Mouse (Mus musculus): ENCODE measurements around the gene Il31.
A peak's percentile ranks its signal among the peaks of the same experiment; 100 is the strongest.
"Not testable (repeated sequence)": the region's sequence is repeated elsewhere in the genome, so short reads cannot be mapped to it uniquely, and the experiment has no call there.

Gene Il31

DNA sequence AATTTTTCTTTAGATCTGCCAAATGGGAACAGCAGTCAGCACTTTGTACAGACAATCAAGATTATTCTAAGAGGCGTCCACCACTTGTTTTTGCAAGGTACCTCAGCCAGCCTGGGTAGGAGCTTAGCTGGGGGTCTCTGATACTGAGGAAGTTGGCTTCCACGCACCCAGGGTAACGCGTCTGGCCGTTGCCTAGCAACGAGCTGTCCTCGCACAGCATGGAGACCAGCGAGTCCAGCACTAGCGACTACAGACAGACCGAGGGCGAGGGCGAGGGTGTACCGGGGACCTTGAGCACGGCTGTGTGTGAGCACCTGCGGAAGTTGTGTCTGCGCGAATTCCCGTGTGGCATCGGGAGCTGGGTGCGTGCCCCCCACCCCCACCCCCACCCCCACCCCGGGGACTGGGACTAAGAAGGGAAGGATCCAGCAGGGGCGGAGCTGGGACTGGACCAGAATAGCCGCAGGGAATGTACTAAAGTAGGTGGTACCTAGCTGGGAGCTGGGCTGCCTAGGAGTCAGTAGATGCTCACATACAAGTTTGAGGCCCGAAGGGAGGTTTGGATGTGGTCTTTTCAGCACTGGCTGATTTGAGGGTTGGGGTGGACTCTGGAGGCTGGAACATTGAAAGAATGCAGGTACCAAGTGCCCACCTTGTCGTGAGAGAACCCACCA, at the start of gene Il31, which contains the start of gene Lrrc43:
Gene Il31, minus strand, starts transcription at position 378 of the 674 bp plus-strand sequence.
Gene Lrrc43, plus strand, starts transcription at position 194 of the 674 bp plus-strand sequence.
- DNase-seq (ENCODE audit: low spot score in 2 of 2), result no peak

DNA sequence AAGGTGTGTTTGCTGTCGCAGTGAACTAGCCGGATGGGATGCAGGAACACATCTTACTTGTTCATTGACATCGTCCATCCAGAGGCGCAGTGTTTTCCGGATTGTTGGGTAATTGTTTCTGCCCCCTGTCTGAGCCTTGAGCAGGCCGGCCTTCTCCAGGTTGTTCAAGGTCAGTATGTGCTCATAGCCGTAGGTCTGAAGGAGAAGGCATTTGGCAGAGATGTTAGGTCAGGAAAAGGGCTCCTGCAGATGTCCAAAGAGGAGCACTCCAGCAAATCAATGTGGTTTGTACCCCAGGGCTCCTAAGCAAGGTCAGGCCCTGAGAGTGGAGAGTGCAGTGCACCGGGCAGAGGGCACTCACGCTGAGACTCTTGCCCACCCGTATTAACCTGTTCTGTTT, 44.5 kb upstream of the Il31 start:
- DNase-seq (ENCODE audit: low spot score in 2 of 2), result no peak

DNA sequence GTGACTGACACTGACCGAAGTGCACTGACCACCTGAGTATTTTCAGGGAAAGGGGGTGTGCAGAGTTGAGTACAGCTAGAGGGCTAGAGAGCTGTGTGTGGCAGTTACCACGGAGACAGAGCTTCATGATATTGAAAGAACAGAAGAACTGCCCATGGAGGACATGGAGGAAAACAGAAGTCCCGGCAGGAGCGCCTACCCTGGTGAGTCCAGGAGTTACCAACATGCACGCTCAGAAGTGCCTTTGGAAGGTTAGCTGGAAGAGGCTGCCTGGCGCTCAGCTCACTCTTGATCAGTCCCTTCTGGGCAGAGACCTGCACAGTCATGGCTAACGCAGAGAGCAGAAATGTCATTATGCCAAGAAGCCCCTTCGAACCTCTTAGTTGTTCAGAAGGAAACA, 40.8 kb upstream of the Il31 start:
- no peak for DNase-seq (ENCODE audit: low spot score in 2 of 2)

DNA sequence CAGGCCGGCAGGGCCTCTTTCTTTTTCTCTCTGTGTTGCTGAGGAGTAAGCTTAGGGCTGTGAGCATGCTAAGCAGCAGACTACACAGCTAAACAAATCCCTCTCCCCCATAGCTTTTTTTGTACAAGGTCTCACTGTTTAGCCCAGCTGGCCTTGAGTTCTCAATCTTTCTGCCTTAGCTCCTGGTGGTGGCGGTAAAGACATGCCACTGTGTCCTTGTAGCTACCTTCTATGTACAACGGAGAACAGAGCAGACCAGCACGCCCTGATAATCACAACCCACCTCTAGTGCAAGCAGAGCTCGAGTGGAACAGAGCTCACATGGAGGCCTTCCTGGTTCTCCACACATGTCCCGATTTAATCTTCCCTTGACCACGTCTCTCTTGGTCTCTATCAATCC, 39.4 kb upstream of the Il31 start:
- DNase-seq (ENCODE audit: low spot score in 2 of 2), result no peak

DNA sequence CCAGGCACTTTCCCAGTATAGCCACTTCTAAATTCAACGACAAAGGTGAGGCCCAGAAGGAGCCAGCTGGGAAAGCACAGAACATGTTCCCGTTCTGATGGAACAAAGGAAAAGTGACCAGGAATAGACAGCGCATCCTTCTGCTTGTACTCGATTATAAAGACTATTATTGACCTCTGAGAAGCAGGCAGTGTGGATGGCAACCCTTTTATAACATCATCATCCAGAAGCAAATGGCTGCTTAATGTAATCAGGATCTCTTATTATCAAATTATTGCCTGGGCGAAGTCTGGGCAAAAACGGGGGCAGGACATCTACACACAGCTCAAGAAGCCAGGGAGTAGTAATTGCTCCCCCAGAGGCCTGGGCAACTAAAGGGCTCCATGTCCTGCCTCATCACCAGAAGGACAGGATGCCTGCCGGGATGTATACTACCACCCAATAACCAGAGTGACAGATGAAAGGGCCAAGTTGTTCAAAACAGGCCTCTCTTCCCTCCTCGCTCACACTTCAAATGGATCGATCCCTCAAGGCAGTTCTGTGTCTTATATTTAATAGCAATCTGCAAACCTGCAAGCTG, 36.7 kb upstream of the Il31 start:
- DNase-seq (ENCODE audit: low spot score in 2 of 2), result no peak

DNA sequence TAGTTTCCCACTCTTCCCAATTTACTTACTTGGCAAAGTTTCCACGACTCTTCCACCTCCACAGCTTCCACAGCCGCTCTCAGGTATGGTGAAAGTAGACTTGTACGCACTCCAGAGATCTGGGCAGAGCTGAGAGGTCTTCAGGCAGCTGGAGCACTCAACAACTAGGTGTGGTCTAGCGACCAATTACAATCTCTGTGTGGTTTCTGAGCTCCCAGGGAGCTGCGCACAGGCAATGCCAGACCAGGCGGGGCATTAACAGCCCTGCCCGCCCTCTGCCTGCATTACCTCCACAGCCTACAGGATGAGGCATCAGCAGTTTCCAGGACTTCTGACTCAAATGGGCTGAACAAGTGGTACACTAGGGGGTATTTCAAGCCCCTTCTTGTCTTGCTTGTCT, 36.0 kb upstream of the Il31 start, which contains the start of gene Gm49027:
Gene Gm49027, minus strand, starts transcription at position 208 of the 400 bp plus-strand sequence.
- DNase-seq (ENCODE audit: low spot score in 2 of 2), result no peak

DNA sequence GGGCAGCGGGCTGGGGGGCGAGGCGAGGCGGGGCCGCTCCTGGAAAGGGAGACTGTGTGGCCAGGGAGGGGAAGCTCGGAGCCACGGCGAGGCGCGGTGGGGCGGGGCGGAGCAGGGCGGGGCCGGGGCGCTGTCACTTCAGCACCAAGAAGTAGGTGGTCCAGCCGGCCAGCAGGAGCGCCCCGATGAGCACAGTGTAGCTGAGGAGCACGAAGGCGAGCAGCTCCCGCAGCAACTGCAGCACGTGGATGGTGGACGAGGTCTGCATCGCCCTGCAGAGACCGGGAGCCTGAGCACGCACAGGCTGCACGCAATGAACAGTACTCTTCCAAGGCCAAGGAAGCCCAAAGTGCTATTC, 35.1 kb upstream of the Il31 start:
- no peak for DNase-seq (ENCODE audit: low spot score in 2 of 2)

DNA sequence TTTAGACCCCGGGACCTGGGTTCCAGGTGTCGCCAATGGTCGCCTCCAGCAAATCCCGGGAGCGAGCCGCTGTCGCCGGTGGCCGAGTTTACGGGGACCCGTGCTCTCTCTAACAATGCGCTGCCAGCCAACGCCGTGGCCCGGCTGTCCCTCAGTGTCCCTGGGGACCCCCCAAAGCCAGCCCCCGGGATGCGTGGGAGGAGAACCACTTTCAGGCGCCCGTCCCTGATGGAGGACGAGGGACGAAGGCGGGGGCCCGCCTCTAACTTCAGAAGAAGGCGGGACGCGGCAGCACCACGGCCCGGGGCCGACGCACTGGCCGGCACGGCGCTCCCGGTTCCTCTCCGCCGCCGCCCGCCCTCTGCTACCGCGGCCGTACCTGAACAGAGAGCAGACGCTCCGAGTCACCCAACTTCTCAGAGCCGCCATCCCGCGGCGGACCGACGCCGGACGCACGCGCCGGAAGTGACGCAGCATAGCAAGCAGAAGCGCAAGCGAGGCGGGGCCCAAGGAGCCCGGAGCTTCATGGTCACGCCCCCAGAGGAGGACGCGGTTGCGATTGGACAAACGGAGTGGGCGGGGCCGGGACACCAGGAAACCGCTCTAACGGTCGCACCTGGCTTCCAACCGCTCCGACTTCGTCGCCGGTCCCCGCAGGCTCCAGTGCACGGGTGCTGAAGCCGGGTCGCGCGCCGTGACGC, 34.6 kb upstream of the Il31 start, which contains the start of gene Diablo:
Gene Diablo, minus strand, starts transcription at position 485 of the 701 bp plus-strand sequence.
- DNase-seq (ENCODE audit: low spot score in 2 of 2), result peak; percentile 97 to 98

DNA sequence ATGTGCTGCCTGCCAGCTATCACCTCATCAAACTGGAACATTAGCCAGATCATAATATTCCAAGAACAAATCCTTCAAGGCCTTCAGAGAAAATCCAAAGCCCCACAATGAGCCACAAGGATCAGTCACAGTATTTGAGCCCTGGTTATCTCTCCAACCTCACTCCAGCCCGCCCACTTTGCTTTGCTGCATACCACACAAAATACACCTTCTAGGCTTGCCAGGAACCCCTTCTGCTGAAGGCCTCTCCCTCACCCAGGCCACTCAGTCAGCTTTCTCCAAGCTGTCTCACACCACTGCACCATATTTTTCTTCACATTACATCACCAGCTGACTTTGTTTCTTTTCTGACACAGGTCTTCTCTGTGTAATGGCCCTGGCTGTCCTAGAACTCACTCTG, 32.9 kb upstream of the Il31 start:
- DNase-seq (ENCODE audit: low spot score in 2 of 2), result no peak

DNA sequence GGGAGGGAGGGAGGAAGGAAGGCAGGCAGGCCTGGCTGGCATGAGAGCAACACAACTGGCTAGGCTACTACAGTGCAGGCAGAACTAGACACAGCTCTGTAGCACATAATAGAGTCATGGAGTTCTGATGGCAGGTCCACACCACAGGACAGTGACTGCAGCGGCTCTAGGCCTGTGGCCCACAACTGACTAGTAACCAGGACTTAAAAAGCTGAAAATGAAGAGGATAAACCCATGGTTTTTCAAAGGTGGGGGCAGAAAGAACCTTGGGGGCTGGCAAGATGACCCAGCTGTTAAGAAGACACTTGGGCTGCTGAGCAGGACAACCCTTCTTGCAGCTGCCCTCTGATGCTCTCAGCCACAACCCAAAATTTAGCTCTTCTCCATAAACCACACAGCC, 32.3 kb upstream of the Il31 start:
- DNase-seq (ENCODE audit: low spot score in 2 of 2), result no peak

DNA sequence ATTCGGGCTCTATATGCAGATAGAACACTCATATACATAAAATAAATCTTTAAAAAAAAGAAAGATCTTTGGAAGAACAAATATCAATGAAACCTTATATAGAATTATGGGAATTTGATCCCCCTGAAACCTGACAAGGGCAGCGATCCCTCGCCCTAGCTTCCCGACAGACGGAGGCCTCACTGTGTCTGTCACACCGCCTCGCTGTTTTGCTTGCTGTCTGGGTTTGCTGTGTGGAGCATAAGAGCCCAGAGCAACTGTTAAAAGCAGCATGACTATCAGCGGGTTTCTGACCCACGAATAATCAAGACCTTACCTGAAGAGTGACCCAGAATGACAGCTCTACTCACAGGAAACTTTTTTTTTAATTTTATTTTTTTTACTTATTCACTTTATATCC, 31.4 kb upstream of the Il31 start:
- DNase-seq (ENCODE audit: low spot score in 2 of 2), result no peak

DNA sequence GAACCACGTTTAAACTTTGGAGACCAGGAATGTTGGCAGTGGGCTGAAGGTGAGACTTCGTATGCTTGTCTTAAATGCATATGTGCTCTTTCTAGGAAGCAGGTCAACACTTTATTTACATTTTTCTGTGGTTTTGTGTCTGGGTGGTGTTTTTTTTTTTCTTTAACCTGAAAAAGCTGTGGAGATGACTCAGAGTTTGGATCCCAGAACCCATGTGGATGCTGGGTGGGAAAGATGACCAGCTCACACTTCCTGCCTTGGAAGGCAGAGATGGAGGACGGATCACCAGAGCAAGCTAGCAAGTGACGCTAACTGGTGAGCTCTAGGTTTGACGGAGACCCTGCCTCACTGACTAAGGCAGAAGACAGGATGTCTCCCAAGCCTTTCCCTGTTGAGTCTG, 25.6 kb upstream of the Il31 start:
- no peak for DNase-seq (ENCODE audit: low spot score in 2 of 2)

DNA sequence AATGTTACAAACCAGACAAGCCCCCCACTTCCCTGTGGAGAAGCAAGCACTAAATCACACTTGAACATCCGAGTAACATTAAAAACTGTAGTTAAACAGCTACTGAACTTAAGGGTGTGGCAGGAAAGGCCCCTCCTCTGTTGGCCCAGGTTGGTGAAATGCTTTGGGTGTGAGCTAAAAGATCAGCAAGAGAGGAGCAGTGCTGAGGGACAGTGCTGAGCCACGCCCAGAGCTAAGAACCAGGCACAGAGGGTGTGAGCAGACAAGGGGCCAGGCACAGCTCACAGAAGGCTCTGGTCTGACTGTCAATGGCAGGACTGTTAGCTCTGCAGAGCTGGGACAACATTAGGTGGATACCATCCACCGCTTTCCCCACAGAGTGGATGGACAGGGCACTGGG, 22.8 kb upstream of the Il31 start:
- DNase-seq (ENCODE audit: low spot score in 2 of 2), result no peak

DNA sequence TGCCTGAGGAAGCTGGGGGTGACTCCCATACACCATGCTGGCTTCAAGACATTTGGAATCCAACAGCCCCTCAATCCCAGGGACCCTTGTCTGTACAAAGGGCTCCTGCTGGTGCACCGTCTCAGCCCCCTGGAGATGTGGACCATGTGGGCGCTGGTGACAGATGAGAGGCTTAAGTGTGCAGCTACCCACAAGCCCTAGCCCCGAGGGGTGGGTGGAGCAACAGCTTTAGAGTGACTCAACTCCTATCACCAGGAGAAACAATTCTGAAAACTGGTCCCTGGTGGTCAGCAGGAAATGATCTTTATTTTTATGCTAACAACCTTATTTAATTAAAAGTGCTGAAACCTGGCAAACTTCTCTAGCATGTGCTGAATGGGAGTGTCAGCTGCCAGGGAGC, 22.1 kb upstream of the Il31 start:
- not testable (repeated sequence) for DNase-seq (ENCODE audit: low spot score in 2 of 2)

DNA sequence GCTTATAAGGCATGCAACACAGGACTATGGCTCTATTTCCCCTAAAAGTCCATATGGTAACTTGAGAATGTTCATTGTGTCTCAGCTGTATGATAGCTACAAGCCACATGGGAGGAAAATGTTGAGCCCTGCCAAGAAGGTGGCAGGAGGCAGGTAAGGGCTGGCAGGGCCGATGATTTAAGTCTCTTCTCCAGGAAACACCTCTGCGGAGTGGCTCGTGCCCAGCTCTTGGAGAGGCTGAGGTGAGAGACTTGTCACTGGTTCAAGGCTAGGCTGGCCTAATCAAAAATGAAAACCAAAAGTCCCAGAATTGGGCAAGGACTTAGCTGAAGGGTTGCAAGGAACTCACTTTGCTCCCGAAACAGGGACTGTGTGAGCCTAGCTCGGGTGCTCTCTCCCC, 20.9 kb upstream of the Il31 start, which contains the start of gene B3gnt4:
Gene B3gnt4, plus strand, starts transcription at position 301 of the 400 bp plus-strand sequence.
- no peak for DNase-seq (ENCODE audit: low spot score in 2 of 2)

DNA sequence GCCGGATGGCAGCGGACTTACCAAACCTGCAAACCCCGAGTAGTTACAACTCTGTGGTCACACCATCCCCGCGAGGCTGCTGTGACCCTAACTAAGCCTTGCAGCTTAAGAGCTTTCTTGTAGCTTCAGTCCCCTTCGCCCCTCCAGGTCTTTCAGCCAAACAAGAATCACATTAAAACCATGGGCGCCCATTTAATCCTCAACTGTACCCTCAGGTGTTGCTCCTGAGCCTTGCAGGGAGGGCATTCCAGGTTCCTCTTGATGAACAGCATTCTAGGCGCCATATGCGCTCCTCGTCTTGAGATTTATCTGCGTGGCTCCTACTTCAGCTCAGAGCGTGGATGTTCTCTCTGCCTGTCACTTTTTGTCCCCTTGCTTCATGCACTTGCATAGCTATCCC, 19.6 kb upstream of the Il31 start:
- no peak for DNase-seq (ENCODE audit: low spot score in 2 of 2)

DNA sequence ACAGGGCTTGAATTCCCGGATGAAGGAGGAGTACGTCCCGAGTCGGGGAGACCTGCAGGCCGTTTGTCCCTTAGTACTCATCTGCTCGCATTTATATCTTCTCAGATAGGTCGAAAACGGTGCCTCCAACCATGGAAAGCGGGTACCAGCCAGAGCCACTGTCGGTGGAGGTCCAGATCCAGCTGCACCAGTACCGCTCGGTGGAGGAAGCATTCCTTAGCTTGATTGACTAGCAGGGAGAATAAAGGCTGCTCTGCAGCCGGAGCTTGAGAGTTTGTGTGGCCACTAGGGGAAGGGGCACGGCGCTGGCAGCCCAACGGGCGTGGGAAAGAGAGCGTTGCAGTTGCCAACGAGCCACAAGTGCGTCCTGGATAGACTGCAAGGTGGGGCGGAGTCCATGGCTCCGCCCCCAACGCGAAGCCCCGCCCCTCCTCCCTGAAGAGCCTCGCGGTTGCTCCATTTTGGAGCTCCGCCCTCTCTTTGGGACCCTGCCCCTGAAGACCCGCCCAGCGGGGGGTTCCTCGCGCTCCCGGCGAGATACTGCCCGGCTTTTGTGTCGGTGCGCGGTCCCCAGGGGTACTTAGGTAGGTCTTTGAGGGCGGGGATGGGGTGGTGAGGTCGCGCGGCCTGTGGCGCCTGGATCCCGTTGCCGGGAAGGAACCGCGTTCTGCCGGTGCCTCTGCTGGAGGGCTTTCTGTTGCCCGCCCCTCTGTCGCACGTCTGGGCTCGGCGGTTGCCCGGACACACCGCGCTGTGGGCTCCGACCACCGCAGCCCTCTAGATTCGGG, 18.8 kb upstream of the Il31 start:
- peak; percentile 69 to 75 for DNase-seq (ENCODE audit: low spot score in 2 of 2)

DNA sequence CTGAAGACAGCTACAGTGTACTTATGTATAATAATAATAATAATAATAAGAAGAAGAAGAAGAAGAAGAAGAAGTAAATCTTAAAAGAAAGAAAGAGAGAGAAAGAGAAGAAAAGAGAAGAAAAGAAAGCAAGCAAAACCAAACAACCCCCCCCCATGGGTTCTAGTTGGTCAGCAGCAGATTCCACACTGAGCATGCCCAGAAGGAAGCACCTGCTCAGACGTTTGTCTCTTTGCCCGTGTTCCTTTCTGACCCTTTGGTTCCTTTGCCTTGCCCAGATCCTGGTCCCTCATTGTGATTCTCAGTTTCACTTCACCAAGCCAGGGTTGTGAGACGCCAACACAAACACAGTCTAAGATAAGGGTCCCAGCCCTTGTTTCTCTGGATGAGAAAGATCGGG, 12.7 kb upstream of the Il31 start:
- no peak for DNase-seq (ENCODE audit: low spot score in 2 of 2)

DNA sequence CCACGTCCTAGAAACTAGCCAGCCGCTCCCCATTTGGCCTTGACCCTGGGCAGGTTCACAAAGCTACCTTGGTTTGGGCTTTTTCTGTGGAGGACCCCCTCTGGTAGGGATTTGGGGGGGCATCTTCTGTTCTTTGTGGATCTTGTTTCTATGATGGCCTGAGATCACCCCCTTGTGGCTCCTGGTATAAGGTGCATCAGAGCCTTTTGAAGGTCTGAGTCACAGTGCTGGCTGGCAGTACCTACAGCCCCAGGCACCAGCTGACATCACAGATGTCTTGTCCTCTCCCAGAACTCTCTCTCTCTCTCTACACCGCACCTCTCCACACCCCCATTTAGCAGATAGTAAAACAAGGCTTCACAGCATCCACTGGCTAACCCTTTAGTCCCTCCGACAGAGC, 10.4 kb upstream of the Il31 start:
- DNase-seq (ENCODE audit: low spot score in 2 of 2), result peak; percentile 25 to 39

DNA sequence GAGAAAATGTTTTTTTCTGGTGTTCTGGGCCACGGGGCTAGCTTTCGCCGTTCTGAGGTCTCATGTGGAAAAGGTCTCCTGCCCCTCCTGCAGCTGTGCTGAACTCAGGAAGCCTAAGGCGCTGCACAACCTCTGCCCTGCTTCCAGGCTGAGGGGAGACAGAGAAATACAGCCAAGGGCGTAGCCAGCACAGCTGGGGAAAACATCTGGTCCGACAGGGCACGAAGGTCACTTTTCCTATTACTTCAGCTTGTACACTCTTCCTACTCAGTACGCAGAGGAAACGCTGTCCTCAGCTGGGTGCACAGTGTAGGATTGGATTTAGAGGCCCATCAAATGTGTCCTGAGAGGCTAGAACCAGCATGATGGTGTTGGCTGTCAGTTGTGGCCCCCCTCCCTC, 646 bp upstream of the Il31 start:
- no peak for DNase-seq (ENCODE audit: low spot score in 2 of 2)

DNA sequence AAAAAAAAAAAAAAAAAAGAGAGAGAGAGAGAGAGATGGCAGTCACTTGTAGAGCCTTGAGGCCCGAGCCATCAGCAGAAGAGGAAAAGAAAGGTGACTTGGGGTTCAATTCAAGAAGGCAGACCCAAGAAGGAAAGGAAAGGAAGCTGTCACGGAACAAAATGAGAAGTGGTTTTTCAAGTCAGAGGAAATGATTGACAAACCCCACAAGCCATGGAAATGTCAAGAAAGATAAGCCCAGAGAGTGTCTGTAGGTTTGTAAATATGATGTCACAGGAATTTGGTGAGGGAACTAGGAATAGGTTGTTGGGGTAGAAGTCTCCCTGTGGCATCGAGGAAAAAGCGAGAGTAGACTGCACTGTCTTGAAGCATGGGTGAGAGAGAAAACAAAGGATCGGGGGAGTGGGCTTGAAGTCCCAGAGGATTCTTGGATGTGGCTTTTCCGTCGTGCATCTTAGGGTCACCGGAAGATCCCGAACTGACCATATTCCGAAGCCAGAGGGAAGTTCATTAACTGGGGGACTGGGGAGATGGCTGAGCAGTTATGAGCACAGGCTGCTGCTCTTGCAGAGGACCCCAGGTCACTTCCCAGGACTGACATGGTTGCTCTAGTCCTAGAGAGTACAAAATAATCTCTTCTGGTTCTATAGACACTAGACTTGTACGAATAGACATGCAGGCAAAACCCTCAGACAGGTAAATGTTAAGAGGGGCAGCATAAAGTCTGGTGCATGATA, 1.5 kb downstream of the Il31 start:
- DNase-seq (ENCODE audit: low spot score in 2 of 2), result no peak
